Mouse (Mus musculus) cortical plate, adult 2 months (tissue): ENCODE measurements around the gene Hpcal1.

ENCODE experiments used
- CTCF ChIP-seq: fragments of 200-500 bp; IDR thresholded peaks from 2 replicates; pipeline ENCODE4 v1.5.1; 2011; ENCODE audit warnings: mild to moderate bottlenecking, control low read depth, low read length; ENCODE audit not compliant: insufficient read depth; ENCODE audit errors: extremely low read depth
- POLR2A ChIP-seq: fragments of 200-500 bp; IDR thresholded peaks from 2 replicates; pipeline ENCODE4 v1.6.1; 2011; ENCODE audit warnings: mild to moderate bottlenecking, low read length, control low read depth; ENCODE audit not compliant: insufficient read depth; ENCODE audit errors: extremely low read depth

- TF ChIP-seq CTCF (no peak), POLR2A (no peak)
Observed at GRCm38 (mm10) chr12:17702944-17703335, 12.3 kb downstream of the Hpcal1 start.
